Mouse (Mus musculus): ENCODE measurements at regions not wholly inside any gene's neighbourhood (a gene's known extent, or its start where the extent isn't known, plus 50 kb on each side); places are given as distances from the start of the nearest gene placed in this dataset.

GRCm38 (mm10) chr2:7963456-7963855 is 454.1 kb upstream of the Celf2 start:
- H3K9me3 ChIP-seq = no peaks in the 10 kb centered on the region
- H3K4me2 ChIP-seq = no peak overlapping the region
- no peak overlapping the region for H3K9ac ChIP-seq
- H3K27ac ChIP-seq = no peak overlapping the region
- H3K36me3 ChIP-seq = no peaks in the 10 kb centered on the region
- H3K27me3 ChIP-seq = no peaks in the 10 kb centered on the region
- no peak overlapping the region for H3K4me3 ChIP-seq
- H3K4me1 ChIP-seq = no peaks in the 10 kb centered on the region
- ATAC-seq (ENCODE audit: borderline replicate concordance, extremely low read depth, low FRiP score, low TSS enrichment) = no peak

GRCm38 (mm10) chr2:7954210-7954609 is 444.8 kb upstream of the Celf2 start:
- Histone ChIP-seq H3K9me3 (no peaks in the 10 kb centered on the region), H3K9ac (no peak overlapping the region), H3K27ac (no peak overlapping the region), H3K27me3 (no peaks in the 10 kb centered on the region), H3K4me2 (no peak overlapping the region), H3K4me3 (no peak overlapping the region), H3K36me3 (no peaks in the 10 kb centered on the region), H3K4me1 (no peaks in the 10 kb centered on the region)
- WGBS = 65% methylated on average over 2 of the region's 2 CpGs
- no peak for ATAC-seq (ENCODE audit: borderline replicate concordance, extremely low read depth, low FRiP score, low TSS enrichment)

GRCm38 (mm10) chr2:7952846-7953245 is 443.5 kb upstream of the Celf2 start:
- H3K4me1 ChIP-seq = no peaks in the 10 kb centered on the region
- no peaks in the 10 kb centered on the region for H3K36me3 ChIP-seq
- no peak overlapping the region for H3K27ac ChIP-seq
- no peaks in the 10 kb centered on the region for H3K9me3 ChIP-seq
- no peak overlapping the region for H3K4me2 ChIP-seq
- ATAC-seq (ENCODE audit: borderline replicate concordance, extremely low read depth, low FRiP score, low TSS enrichment) = no peak
- H3K4me3 ChIP-seq = no peak overlapping the region
- no peak overlapping the region for H3K9ac ChIP-seq
- H3K27me3 ChIP-seq = no peaks in the 10 kb centered on the region
- WGBS = 79% methylated on average over 2 of the region's 2 CpGs

- ATAC-seq (ENCODE audit: borderline replicate concordance, extremely low read depth, low FRiP score, low TSS enrichment) = 0 out of 2 replicates have a peak, but pooled peaks have one; percentile 23
- Histone ChIP-seq H3K4me3 (no peak overlapping the region), H3K4me1 (no peaks in the 10 kb centered on the region), H3K4me2 (no peak overlapping the region), H3K36me3 (no peaks in the 10 kb centered on the region), H3K27ac (no peak overlapping the region), H3K27me3 (no peaks in the 10 kb centered on the region), H3K9me3 (no peaks in the 10 kb centered on the region), H3K9ac (no peak overlapping the region)
- 44% methylated on average over 2 of the region's 2 CpGs for WGBS
Observed at GRCm38 (mm10) chr2:7944946-7945345, 435.6 kb upstream of the Celf2 start.

GRCm38 (mm10) chr2:7933617-7934016 is 424.3 kb upstream of the Celf2 start:
- Histone ChIP-seq H3K9me3 (no peaks in the 10 kb centered on the region), H3K4me1 (no peaks in the 10 kb centered on the region), H3K4me3 (no peak overlapping the region), H3K4me2 (no peak overlapping the region), H3K9ac (no peak overlapping the region), H3K27me3 (no peaks in the 10 kb centered on the region), H3K27ac (no peak overlapping the region), H3K36me3 (no peaks in the 10 kb centered on the region)
- WGBS = 64% methylated on average over 6 of the region's 6 CpGs
- ATAC-seq (ENCODE audit: borderline replicate concordance, extremely low read depth, low FRiP score, low TSS enrichment) = no peak

- no peak for ATAC-seq (ENCODE audit: borderline replicate concordance, extremely low read depth, low FRiP score, low TSS enrichment)
- Histone ChIP-seq H3K4me3 (no peak overlapping the region), H3K27me3 (no peaks in the 10 kb centered on the region), H3K9ac (no peak overlapping the region), H3K4me1 (no peaks in the 10 kb centered on the region), H3K36me3 (no peaks in the 10 kb centered on the region), H3K9me3 (no peaks in the 10 kb centered on the region), H3K27ac (no peak overlapping the region), H3K4me2 (no peak overlapping the region)
- 23% methylated on average over 1 of the region's 1 CpGs for WGBS
Observed at GRCm38 (mm10) chr2:7906271-7906670, 396.9 kb upstream of the Celf2 start.

- no peaks in the 10 kb centered on the region for H3K9me3 ChIP-seq
- no peak overlapping the region for H3K4me3 ChIP-seq
- H3K9ac ChIP-seq = no peak overlapping the region
- WGBS = 64% methylated on average over 3 of the region's 3 CpGs
- H3K27ac ChIP-seq = no peak overlapping the region
- H3K27me3 ChIP-seq = no peaks in the 10 kb centered on the region
- no peaks in the 10 kb centered on the region for H3K4me1 ChIP-seq
- no peak for ATAC-seq (ENCODE audit: borderline replicate concordance, extremely low read depth, low FRiP score, low TSS enrichment)
- no peaks in the 10 kb centered on the region for H3K36me3 ChIP-seq
- no peak overlapping the region for H3K4me2 ChIP-seq
Observed at GRCm38 (mm10) chr2:7893787-7894186, 384.4 kb upstream of the Celf2 start.

Data from lung, embryonic 15.5 days (tissue).